Mouse (Mus musculus) MEL (cell line): ENCODE data around the gene Sertad2.

Source experiments
- CHD1 ChIP-seq: IDR thresholded peaks from 2 replicates; pipeline ENCODE4 v1.6.1; 2012; ENCODE audit warnings: low read depth, mild to moderate bottlenecking, inconsistent platforms, low read length, improper control_type of control experiment
- CTCF ChIP-seq, 3 experiments: IDR thresholded peaks in 2 of 3; conservative IDR thresholded peaks in 1 of 3; 2 replicates each; pipeline ENCODE4 v1.5.1; 2011 to 2012; ENCODE audit warnings: low read length in 3 of 3, low read depth in 2 of 3, mild to moderate bottlenecking in 2 of 3, improper control_type of control experiment in 1 of 3, inconsistent platforms in 1 of 3, mixed read lengths in 1 of 3, moderate library complexity in 1 of 3; ENCODE audit not compliant: control insufficient read depth in 1 of 3, insufficient read depth in 1 of 3, poor library complexity in 1 of 3, severe bottlenecking in 1 of 3
- JUND ChIP-seq: IDR thresholded peaks from 2 replicates; pipeline ENCODE4 v1.6.1; 2011; ENCODE audit warnings: low read depth, mild to moderate bottlenecking, improper control_type of control experiment, low read length
- MAZ ChIP-seq: IDR thresholded peaks from 2 replicates; pipeline ENCODE4 v1.6.1; 2012; ENCODE audit warnings: low read depth, mild to moderate bottlenecking, inconsistent platforms, low read length, improper control_type of control experiment
- NRF1 ChIP-seq: IDR thresholded peaks from 2 replicates; pipeline ENCODE4 v1.6.1; 2014; ENCODE audit warnings: low read depth, mild to moderate bottlenecking, inconsistent platforms, low read length, improper control_type of control experiment, moderate library complexity; ENCODE audit not compliant: poor library complexity, insufficient read depth, severe bottlenecking
- POLR2A ChIP-seq, 2 experiments: IDR thresholded peaks; 2 replicates each; pipeline ENCODE4 v1.6.1; 2011 to 2012; ENCODE audit warnings: low read length in 2 of 2, mild to moderate bottlenecking in 2 of 2, control low read depth in 1 of 2, improper control_type of control experiment in 1 of 2, low read depth in 1 of 2, moderate library complexity in 1 of 2; ENCODE audit not compliant: control insufficient read depth in 1 of 2, insufficient read depth in 1 of 2, poor library complexity in 1 of 2
- POLR2AphosphoS5 ChIP-seq: IDR thresholded peaks from 2 replicates; pipeline ENCODE4 v1.6.1; 2012; ENCODE audit warnings: low read depth, borderline replicate concordance, mild to moderate bottlenecking, inconsistent platforms, low read length, moderate library complexity, mixed read lengths

DNA sequence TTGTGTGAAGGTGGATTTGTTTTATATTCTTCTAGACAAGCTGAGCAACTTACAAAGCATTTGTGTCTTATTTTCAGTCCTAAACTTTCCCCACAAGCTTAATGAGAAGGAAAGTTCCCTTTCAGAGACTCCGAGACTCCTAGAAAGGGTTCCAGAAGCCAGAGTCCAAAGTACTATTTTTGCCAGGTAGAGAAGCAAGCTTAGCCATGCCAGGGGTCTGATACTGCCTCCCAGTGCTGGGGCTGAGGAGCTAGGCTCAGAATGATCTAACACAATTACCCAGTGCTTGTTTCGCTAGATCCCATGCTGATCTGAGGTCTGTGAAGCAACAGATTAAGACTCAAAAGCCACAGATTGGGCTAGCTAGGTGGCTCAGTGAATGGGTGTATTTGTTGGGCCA is 84.1 kb downstream of the Sertad2 start:
- TF ChIP-seq MAZ (no peak), CTCF (IDR thresholded peaks at IDR 0.05 in 2 of 3, conservative IDR thresholded peaks at IDR 0.05 in 1 of 3; ENCODE audit: control insufficient read depth in 1 of 3, insufficient read depth in 1 of 3, low read depth in 2 of 3, low read length in 3 of 3, poor library complexity in 1 of 3, severe bottlenecking in 1 of 3) (no peak), CHD1 (no peak), POLR2AphosphoS5 (no peak), JUND (no peak), NRF1 (no peak), POLR2A (IDR thresholded peaks at IDR 0.05; ENCODE audit: control insufficient read depth in 1 of 2, insufficient read depth in 1 of 2, low read depth in 1 of 2, low read length in 2 of 2, poor library complexity in 1 of 2) (no peak)
